Mouse (Mus musculus) small intestine, adult 2 months (tissue): ENCODE results near the gene Atp6v0b. TPM values are rescaled to one million over a fixed set of nuclear protein-coding genes. Genes with fewer than 3 reads are reported as not detected.

ENCODE experiments used
- H3K27ac ChIP-seq: fragments of 200-500 bp; 2 replicates; pipeline ENCODE4 v1.5.1; 2012; ENCODE audit warnings: low read depth, low read length, control low read depth, inconsistent platforms; ENCODE audit not compliant: insufficient read depth
- H3K27me3 ChIP-seq: fragments of 200-500 bp; 2 replicates; pipeline ENCODE4 v1.6.1; 2012; ENCODE audit warnings: mild to moderate bottlenecking, moderate library complexity, low read length, inconsistent platforms; ENCODE audit not compliant: control insufficient read depth, insufficient read depth
- H3K36me3 ChIP-seq: fragments of 200-500 bp; 2 replicates; pipeline ENCODE4 v1.6.1; 2012; ENCODE audit warnings: mild to moderate bottlenecking, low read length, control low read depth, inconsistent platforms; ENCODE audit not compliant: control insufficient read depth, insufficient read depth
- H3K4me1 ChIP-seq: fragments of 200-500 bp; 2 replicates; pipeline ENCODE4 v1.6.1; 2012; ENCODE audit warnings: low read length, inconsistent platforms, mixed read lengths; ENCODE audit not compliant: control insufficient read depth, insufficient read depth, insufficient read length
- H3K4me3 ChIP-seq: fragments of 200-500 bp; 2 replicates; pipeline ENCODE4 v1.5.1; 2012; ENCODE audit warnings: low read depth, mild to moderate bottlenecking, control low read depth, inconsistent platforms, low read length, moderate library complexity
- CTCF ChIP-seq: fragments of 200-500 bp; IDR thresholded peaks from 2 replicates; pipeline ENCODE4 v1.5.1; 2012; ENCODE audit warnings: low read depth, mild to moderate bottlenecking, control low read depth, inconsistent platforms, low read length, moderate library complexity, mixed read lengths; ENCODE audit not compliant: insufficient replicate concordance, insufficient read length; ENCODE audit errors: extremely low read depth
- POLR2A ChIP-seq: fragments of 200-500 bp; IDR thresholded peaks from 2 replicates; pipeline ENCODE4 v1.6.1; 2012; ENCODE audit warnings: low read depth, mild to moderate bottlenecking, control low read depth, inconsistent platforms, low read length, moderate library complexity
- WGBS: fragments of 180-500 bp; shearing (Covaris S2); methylation state at CpG from one replicate; pipeline ENCODE4 v1.1.7; 2018; 5-methylcytosine and 5-hydroxymethylcytosine counted together
- polyA plus RNA-seq: library from polyadenylated mRNA; depleted of rRNA; stranded (reverse); fragments of >200 nt; gene quantifications from 2 replicates; pipeline ENCODE4 v1.2.3, GENCODE M21; 2012

Gene Atp6v0b
- polyA plus RNA-seq, 1 experiment, result 435 TPM

- no peaks in the 10 kb centered on the region for H3K27me3 ChIP-seq
- WGBS, result 95% methylated on average over 15 of the region's 15 CpGs
- peaks cover 9% of the 10 kb centered on the region for H3K4me1 ChIP-seq
- no peak overlapping the region for H3K27ac ChIP-seq
- no peak for TF ChIP-seq POLR2A
- TF ChIP-seq CTCF, result no peak
- no peak overlapping the region for H3K4me3 ChIP-seq
- H3K36me3 ChIP-seq, result peaks cover 12% of the 10 kb centered on the region
Observed at GRCm38 (mm10) chr4:117889471-117889870, 2.3 kb upstream of the Atp6v0b start.

GRCm38 (mm10) chr4:117887920-117888319, 787 bp upstream of the Atp6v0b start:
- Histone ChIP-seq H3K4me3 (no peak overlapping the region), H3K27me3 (peaks cover 3% of the 10 kb centered on the region), H3K4me1 (peaks cover 9% of the 10 kb centered on the region), H3K36me3 (peaks cover 17% of the 10 kb centered on the region), H3K27ac (no peak overlapping the region)
- TF ChIP-seq CTCF, result no peak
- no peak for TF ChIP-seq POLR2A
- 73% methylated on average over 2 of the region's 2 CpGs for WGBS

GRCm38 (mm10) chr4:117886644-117887043, 489 bp downstream of the Atp6v0b start:
- TF ChIP-seq POLR2A, result no peak
- no peak for TF ChIP-seq CTCF
- H3K27me3 ChIP-seq, result peaks cover 8% of the 10 kb centered on the region
- peak overlapping the region; percentile 63 for H3K27ac ChIP-seq
- peak overlapping the region; percentile 94 for H3K4me3 ChIP-seq
- H3K4me1 ChIP-seq, result peaks cover 7% of the 10 kb centered on the region
- under 1% methylated on average over 24 of the region's 24 CpGs for WGBS
- H3K36me3 ChIP-seq, result peaks cover 17% of the 10 kb centered on the region

- 84% methylated on average over 9 of the region's 9 CpGs for WGBS
- peak overlapping the region; percentile 94 for H3K4me3 ChIP-seq
- H3K27ac ChIP-seq, result no peak overlapping the region
- H3K4me1 ChIP-seq, result peaks cover 6% of the 10 kb centered on the region
- peaks cover 8% of the 10 kb centered on the region for H3K27me3 ChIP-seq
- peaks cover 17% of the 10 kb centered on the region for H3K36me3 ChIP-seq
- TF ChIP-seq CTCF (no peak), POLR2A (no peak)
Observed at GRCm38 (mm10) chr4:117885994-117886393, 1.1 kb downstream of the Atp6v0b start.

GRCm38 (mm10) chr4:117885093-117885492, 2.0 kb downstream of the Atp6v0b start:
- TF ChIP-seq CTCF (no peak), POLR2A (no peak)
- Histone ChIP-seq H3K36me3 (peaks cover 17% of the 10 kb centered on the region), H3K4me3 (no peak overlapping the region), H3K27me3 (peaks cover 8% of the 10 kb centered on the region), H3K27ac (no peak overlapping the region), H3K4me1 (peaks cover 4% of the 10 kb centered on the region; the same call in 1 of the 2 replicates)
- WGBS, result 93% methylated on average over 10 of the region's 10 CpGs

- Histone ChIP-seq H3K36me3 (peaks cover 17% of the 10 kb centered on the region), H3K4me3 (no peak overlapping the region), H3K4me1 (peaks cover 4% of the 10 kb centered on the region; the same call in 1 of the 2 replicates), H3K27ac (no peak overlapping the region), H3K27me3 (peaks cover 8% of the 10 kb centered on the region)
- 76% methylated on average over 1 of the region's 1 CpGs for WGBS
- TF ChIP-seq CTCF (no peak), POLR2A (no peak)
Observed at GRCm38 (mm10) chr4:117884146-117884545, 3.0 kb downstream of the Atp6v0b start.

- H3K4me3 ChIP-seq, result peak within 1 kb of the TSS; percentile 59
- TF ChIP-seq CTCF (no peak), POLR2A (no peak)
- H3K27ac ChIP-seq, result no peak within 1 kb of the TSS
- H3K36me3 ChIP-seq, result peaks cover 17% of the 10 kb centered on the region
- peaks cover 4% of the 10 kb centered on the region; the same call in 1 of the 2 replicates for H3K4me1 ChIP-seq
- peaks cover 8% of the 10 kb centered on the region for H3K27me3 ChIP-seq
- 2% methylated on average over 99 of the region's 103 CpGs for WGBS
Observed at GRCm38 (mm10) chr4:117882701-117883691, 4.1 kb downstream of the Atp6v0b start, which contains the start of gene B4galt2. Gene B4galt2, minus strand, starts transcription at chr4:117883487.
